Mouse (Mus musculus): ENCODE measurements around the gene Swap70. TPM values are rescaled to one million over a fixed set of nuclear protein-coding genes. Genes with fewer than 3 reads are reported as not detected.

Gene Swap70
- polyA plus RNA-seq, 2 experiments, result 25.6 to 27.5 TPM

GRCm38 (mm10) chr7:110189951-110190350 is 31.6 kb upstream of the Swap70 start:
- no peaks in the 10 kb centered on the region for H3K9me3 ChIP-seq (ENCODE audit: control insufficient read depth, low read length)
- H3K4me2 ChIP-seq (replicated peaks; ENCODE audit: low read depth, low read length, severe bottlenecking), result no peak overlapping the region
- no peak overlapping the region for H3K4me3 ChIP-seq (replicated peaks; ENCODE audit: low read length)
- no peak overlapping the region for H3K27ac ChIP-seq (replicated peaks; ENCODE audit: low read depth, low read length)
- no peaks in the 10 kb centered on the region for H3K27me3 ChIP-seq (ENCODE audit: control insufficient read depth, insufficient read depth, low read length)
- TF ChIP-seq POLR2A (IDR thresholded peaks at IDR 0.05; ENCODE audit: borderline replicate concordance, extremely low read depth, insufficient read depth, insufficient read length), result no peak
- no peaks in the 10 kb centered on the region for H3K4me1 ChIP-seq (ENCODE audit: control insufficient read depth, insufficient read depth, low read length)
- WGBS, result 34% methylated on average over 7 of the region's 7 CpGs
- ATAC-seq (ENCODE audit: low FRiP score, low read depth), result no peak
- DNase-seq (ENCODE audit: low spot score), result no peak
- H3K9ac ChIP-seq (ENCODE audit: low read depth, low read length, severe bottlenecking), result no peak overlapping the region
- no peaks in the 10 kb centered on the region for H3K36me3 ChIP-seq (ENCODE audit: control insufficient read depth, insufficient read depth, low read length)

- H3K9me3 ChIP-seq (ENCODE audit: control insufficient read depth, low read length), result no peaks in the 10 kb centered on the region
- H3K9ac ChIP-seq (ENCODE audit: low read depth, low read length, severe bottlenecking), result no peak overlapping the region
- no peak overlapping the region for H3K4me2 ChIP-seq (replicated peaks; ENCODE audit: low read depth, low read length, severe bottlenecking)
- 97% methylated on average over 3 of the region's 3 CpGs for WGBS
- H3K4me1 ChIP-seq (ENCODE audit: control insufficient read depth, insufficient read depth, low read length), result no peaks in the 10 kb centered on the region
- H3K4me3 ChIP-seq (replicated peaks; ENCODE audit: low read length), result no peak overlapping the region
- no peaks in the 10 kb centered on the region for H3K27me3 ChIP-seq (ENCODE audit: control insufficient read depth, insufficient read depth, low read length)
- no peaks in the 10 kb centered on the region for H3K36me3 ChIP-seq (ENCODE audit: control insufficient read depth, insufficient read depth, low read length)
- ATAC-seq (ENCODE audit: low FRiP score, low read depth) (no peak), DNase-seq (ENCODE audit: low spot score) (no peak)
- no peak overlapping the region for H3K27ac ChIP-seq (replicated peaks; ENCODE audit: low read depth, low read length)
- no peak for TF ChIP-seq POLR2A (IDR thresholded peaks at IDR 0.05; ENCODE audit: borderline replicate concordance, extremely low read depth, insufficient read depth, insufficient read length)
These were observed 28.3 kb upstream of the Swap70 start for GRCm38 (mm10) chr7:110193186-110193585.

DNA sequence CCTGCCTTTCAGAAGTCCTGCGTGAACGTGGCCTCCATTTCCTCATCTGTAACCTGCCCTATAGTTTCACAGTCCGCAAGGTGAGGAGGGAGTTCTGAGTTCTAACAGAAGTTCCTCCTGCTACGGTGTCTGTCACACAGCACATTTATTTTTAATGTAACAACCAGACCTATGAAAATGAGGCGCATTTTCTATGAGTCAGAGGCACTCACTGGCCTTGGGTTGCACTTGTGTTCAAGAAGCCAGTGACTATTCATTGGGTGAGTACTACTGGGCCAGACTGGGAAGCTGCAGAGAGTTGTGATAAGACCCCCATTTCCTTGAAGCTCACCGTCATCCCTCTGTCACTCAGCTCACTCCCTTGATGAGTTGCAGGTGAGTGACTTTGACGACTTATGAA is 24.3 kb upstream of the Swap70 start:
- Histone ChIP-seq H3K4me1 (ENCODE audit: control insufficient read depth, insufficient read depth, low read length) (no peaks in the 10 kb centered on the region), H3K9ac (ENCODE audit: low read depth, low read length, severe bottlenecking) (no peak overlapping the region), H3K4me3 (replicated peaks; ENCODE audit: low read length) (no peak overlapping the region), H3K4me2 (replicated peaks; ENCODE audit: low read depth, low read length, severe bottlenecking) (no peak overlapping the region), H3K36me3 (ENCODE audit: control insufficient read depth, insufficient read depth, low read length) (no peaks in the 10 kb centered on the region), H3K27ac (replicated peaks; ENCODE audit: low read depth, low read length) (no peak overlapping the region), H3K27me3 (ENCODE audit: control insufficient read depth, insufficient read depth, low read length) (no peaks in the 10 kb centered on the region), H3K9me3 (ENCODE audit: control insufficient read depth, low read length) (no peaks in the 10 kb centered on the region)
- no peak for TF ChIP-seq POLR2A (IDR thresholded peaks at IDR 0.05; ENCODE audit: borderline replicate concordance, extremely low read depth, insufficient read depth, insufficient read length)
- ATAC-seq (ENCODE audit: low FRiP score, low read depth) (no peak), DNase-seq (ENCODE audit: low spot score) (no peak)
- WGBS, result 86% methylated on average over 7 of the region's 7 CpGs

GRCm38 (mm10) chr7:110201933-110202332 is 19.6 kb upstream of the Swap70 start:
- no peak overlapping the region for H3K27ac ChIP-seq (replicated peaks; ENCODE audit: low read depth, low read length)
- WGBS, result 94% methylated on average over 6 of the region's 6 CpGs
- no peak for DNase-seq (ENCODE audit: low spot score)
- ATAC-seq (ENCODE audit: low FRiP score, low read depth), result no peak
- H3K36me3 ChIP-seq (ENCODE audit: control insufficient read depth, insufficient read depth, low read length), result no peaks in the 10 kb centered on the region
- no peak for TF ChIP-seq POLR2A (IDR thresholded peaks at IDR 0.05; ENCODE audit: borderline replicate concordance, extremely low read depth, insufficient read depth, insufficient read length)
- no peaks in the 10 kb centered on the region for H3K4me1 ChIP-seq (ENCODE audit: control insufficient read depth, insufficient read depth, low read length)
- H3K9me3 ChIP-seq (ENCODE audit: control insufficient read depth, low read length), result 0 out of 2 replicates have a peak, but pooled peaks cover 3% of the 10 kb centered on the region
- no peak overlapping the region for H3K9ac ChIP-seq (ENCODE audit: low read depth, low read length, severe bottlenecking)
- H3K27me3 ChIP-seq (ENCODE audit: control insufficient read depth, insufficient read depth, low read length), result no peaks in the 10 kb centered on the region
- no peak overlapping the region for H3K4me3 ChIP-seq (replicated peaks; ENCODE audit: low read length)
- H3K4me2 ChIP-seq (replicated peaks; ENCODE audit: low read depth, low read length, severe bottlenecking), result no peak overlapping the region

DNA sequence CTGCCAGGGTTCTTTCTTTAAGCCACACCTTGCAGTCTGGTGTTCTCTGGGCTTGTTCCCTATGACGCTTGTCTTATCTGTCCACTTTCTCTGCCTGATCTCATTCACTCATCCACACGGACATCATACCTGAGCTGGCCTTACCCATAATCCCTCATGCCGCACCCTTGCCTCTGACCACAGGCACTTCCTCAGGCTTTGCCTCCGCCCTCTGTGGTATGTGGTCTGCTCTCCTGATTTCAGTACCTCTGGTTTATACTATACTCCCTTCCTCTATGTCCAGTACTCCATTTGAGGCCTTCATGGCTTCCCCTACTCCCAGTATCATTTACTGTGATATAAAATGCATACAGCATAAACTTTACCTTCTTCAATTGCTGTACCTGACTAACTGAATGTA is 17.3 kb upstream of the Swap70 start:
- H3K27ac ChIP-seq (replicated peaks; ENCODE audit: low read depth, low read length), result no peak overlapping the region
- ATAC-seq (ENCODE audit: low FRiP score, low read depth), result no peak
- 90% methylated on average over 4 of the region's 4 CpGs for WGBS
- H3K27me3 ChIP-seq (ENCODE audit: control insufficient read depth, insufficient read depth, low read length), result no peaks in the 10 kb centered on the region
- 0 out of 2 replicates have a peak, but pooled peaks cover 8% of the 10 kb centered on the region for H3K9me3 ChIP-seq (ENCODE audit: control insufficient read depth, low read length)
- H3K36me3 ChIP-seq (ENCODE audit: control insufficient read depth, insufficient read depth, low read length), result no peaks in the 10 kb centered on the region
- H3K4me1 ChIP-seq (ENCODE audit: control insufficient read depth, insufficient read depth, low read length), result no peaks in the 10 kb centered on the region
- H3K4me2 ChIP-seq (replicated peaks; ENCODE audit: low read depth, low read length, severe bottlenecking), result no peak overlapping the region
- no peak overlapping the region for H3K9ac ChIP-seq (ENCODE audit: low read depth, low read length, severe bottlenecking)
- no peak for DNase-seq (ENCODE audit: low spot score)
- TF ChIP-seq POLR2A (IDR thresholded peaks at IDR 0.05; ENCODE audit: borderline replicate concordance, extremely low read depth, insufficient read depth, insufficient read length), result no peak
- H3K4me3 ChIP-seq (replicated peaks; ENCODE audit: low read length), result no peak overlapping the region

GRCm38 (mm10) chr7:110208341-110208740 is 13.2 kb upstream of the Swap70 start:
- Histone ChIP-seq H3K36me3 (ENCODE audit: control insufficient read depth, insufficient read depth, low read length) (no peaks in the 10 kb centered on the region), H3K9ac (ENCODE audit: low read depth, low read length, severe bottlenecking) (no peak overlapping the region), H3K4me1 (ENCODE audit: control insufficient read depth, insufficient read depth, low read length) (no peaks in the 10 kb centered on the region), H3K27ac (replicated peaks; ENCODE audit: low read depth, low read length) (no peak overlapping the region), H3K4me3 (replicated peaks; ENCODE audit: low read length) (no peak overlapping the region), H3K27me3 (ENCODE audit: control insufficient read depth, insufficient read depth, low read length) (no peaks in the 10 kb centered on the region), H3K4me2 (replicated peaks; ENCODE audit: low read depth, low read length, severe bottlenecking) (no peak overlapping the region), H3K9me3 (ENCODE audit: control insufficient read depth, low read length) (0 out of 2 replicates have a peak, but pooled peaks cover 8% of the 10 kb centered on the region)
- WGBS, result 86% methylated on average over 6 of the region's 6 CpGs
- TF ChIP-seq POLR2A (IDR thresholded peaks at IDR 0.05; ENCODE audit: borderline replicate concordance, extremely low read depth, insufficient read depth, insufficient read length), result no peak
- ATAC-seq (ENCODE audit: low FRiP score, low read depth), result no peak
- DNase-seq (ENCODE audit: low spot score), result no peak

All from limb, embryonic 14.5 days (tissue).